Mouse (Mus musculus) forebrain, embryonic 10.5 days (tissue): ENCODE results near the gene Pef1. TPM values are rescaled to one million over a fixed set of nuclear protein-coding genes. Genes with fewer than 3 reads are reported as not detected.

ENCODE experiments used
- DNase-seq: peaks from one replicate; pipeline ENCODE4 v3.0.0-alpha.2; 2017; ENCODE audit warnings: low spot score; ENCODE audit errors: extremely low spot score
- H3K27ac ChIP-seq: fragments of 300-500 bp; sonication (generic); 2 replicates; pipeline ENCODE4 v1.5.1; 2016; ENCODE audit warnings: mild to moderate bottlenecking
- H3K27me3 ChIP-seq: fragments of 300-500 bp; sonication (generic); 2 replicates; pipeline ENCODE4 v1.6.1; 2016; ENCODE audit warnings: mild to moderate bottlenecking; ENCODE audit not compliant: poor library complexity, severe bottlenecking
- H3K36me3 ChIP-seq: fragments of 300-500 bp; sonication (generic); replicated peaks from 2 replicates; pipeline ENCODE4 v1.6.1; 2016; ENCODE audit warnings: mild to moderate bottlenecking, moderate library complexity
- H3K4me1 ChIP-seq: fragments of 300-500 bp; sonication (generic); 2 replicates; pipeline ENCODE4 v1.6.1; 2016
- H3K4me3 ChIP-seq: fragments of 300-500 bp; sonication (generic); 2 replicates; pipeline ENCODE4 v1.5.1; 2016; ENCODE audit warnings: mild to moderate bottlenecking, moderate library complexity
- H3K9me3 ChIP-seq: fragments of 300-500 bp; sonication (generic); 2 replicates; pipeline ENCODE4 v1.6.1; 2016; ENCODE audit warnings: mild to moderate bottlenecking, moderate library complexity
- WGBS: fragments of 180-500 bp; shearing (Covaris S2); methylation state at CpG from one replicate; pipeline ENCODE4 v1.1.7; 2016; 5-methylcytosine and 5-hydroxymethylcytosine counted together
- polyA plus RNA-seq: library from polyadenylated mRNA; unstranded; fragments of >200 nt; fragmentation: Nextera tagmentation; extraction: Ambion mirVana; gene quantifications from 2 replicates; pipeline ENCODE4 v1.2.1, GENCODE M21; 2016

Pef1 gene
- polyA plus RNA-seq, 1 experiment from 2014 or later, result 70.4 TPM

DNA sequence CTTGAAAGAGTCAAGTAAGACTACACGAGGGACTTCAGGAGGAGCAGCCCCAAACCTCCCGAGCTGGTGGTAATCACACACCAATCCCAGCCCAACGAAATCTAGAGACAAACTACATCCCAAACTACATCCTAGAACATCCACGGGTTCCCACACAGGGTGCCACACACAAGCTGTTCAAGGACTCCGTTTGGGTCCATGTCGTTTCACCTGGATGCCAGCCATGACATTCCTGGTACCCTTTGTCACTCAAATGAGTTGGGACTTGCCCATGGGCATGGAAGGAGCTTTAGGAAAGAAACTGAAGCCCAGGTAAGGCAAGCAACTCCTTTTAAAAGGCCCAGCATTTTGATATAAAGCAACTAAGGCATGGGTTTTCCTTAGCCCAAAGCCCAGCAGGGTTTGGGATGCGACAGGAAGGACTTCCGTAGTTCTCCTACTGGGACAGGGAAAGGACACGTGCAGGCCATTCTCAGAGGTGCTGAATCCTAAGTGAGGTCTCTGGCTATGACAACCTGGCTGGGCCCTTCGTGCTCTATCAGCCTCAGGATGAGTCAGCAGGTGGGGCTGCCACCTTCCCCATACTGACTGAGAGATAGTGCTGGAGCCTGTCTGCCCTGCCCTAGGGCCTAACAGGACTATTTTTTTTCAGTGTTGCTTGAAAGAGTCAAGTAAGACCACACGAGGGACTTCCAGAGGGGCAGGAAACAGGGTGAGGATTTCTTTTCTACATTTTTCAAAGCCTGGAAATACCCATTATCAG lies 70.9 kb downstream of the Pef1 start:
- Histone ChIP-seq H3K27me3 (peaks cover 67% of the 10 kb centered on the region), H3K9me3 (no peaks in the 10 kb centered on the region), H3K4me1 (peaks cover 67% of the 10 kb centered on the region), H3K27ac (peak overlapping the region; percentile 72), H3K4me3 (no peak overlapping the region), H3K36me3 (no peaks in the 10 kb centered on the region)
- DNase-seq, result no peak
- WGBS, result 74% methylated on average over 11 of the region's 11 CpGs

DNA sequence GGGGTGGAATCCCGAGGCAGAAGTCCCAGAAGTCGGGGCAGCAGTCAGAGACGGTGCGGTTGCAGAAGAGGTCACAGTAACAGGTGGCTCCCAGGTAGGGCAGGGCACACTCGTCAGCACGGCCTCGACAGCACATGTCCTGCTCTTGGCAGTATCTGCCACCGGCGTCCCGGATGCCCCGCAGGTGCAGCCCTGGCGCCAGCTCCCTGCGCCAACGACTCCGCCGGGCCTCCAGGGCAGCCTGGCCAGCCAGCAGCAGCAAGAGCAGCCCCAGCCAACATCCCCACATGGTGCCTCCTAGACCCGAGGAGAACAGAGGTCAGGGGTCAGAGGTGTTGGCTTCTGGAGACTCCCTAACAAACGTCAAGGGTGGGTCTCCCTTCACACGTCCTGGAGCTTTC lies 71.6 kb downstream of the Pef1 start:
- Histone ChIP-seq H3K4me3 (peak overlapping the region; percentile 45), H3K36me3 (no peaks in the 10 kb centered on the region), H3K27me3 (peaks cover 62% of the 10 kb centered on the region), H3K4me1 (peaks cover 60% of the 10 kb centered on the region), H3K27ac (peak overlapping the region; percentile 72), H3K9me3 (no peaks in the 10 kb centered on the region)
- no peak for DNase-seq
- 39% methylated on average over 19 of the region's 19 CpGs for WGBS

DNA sequence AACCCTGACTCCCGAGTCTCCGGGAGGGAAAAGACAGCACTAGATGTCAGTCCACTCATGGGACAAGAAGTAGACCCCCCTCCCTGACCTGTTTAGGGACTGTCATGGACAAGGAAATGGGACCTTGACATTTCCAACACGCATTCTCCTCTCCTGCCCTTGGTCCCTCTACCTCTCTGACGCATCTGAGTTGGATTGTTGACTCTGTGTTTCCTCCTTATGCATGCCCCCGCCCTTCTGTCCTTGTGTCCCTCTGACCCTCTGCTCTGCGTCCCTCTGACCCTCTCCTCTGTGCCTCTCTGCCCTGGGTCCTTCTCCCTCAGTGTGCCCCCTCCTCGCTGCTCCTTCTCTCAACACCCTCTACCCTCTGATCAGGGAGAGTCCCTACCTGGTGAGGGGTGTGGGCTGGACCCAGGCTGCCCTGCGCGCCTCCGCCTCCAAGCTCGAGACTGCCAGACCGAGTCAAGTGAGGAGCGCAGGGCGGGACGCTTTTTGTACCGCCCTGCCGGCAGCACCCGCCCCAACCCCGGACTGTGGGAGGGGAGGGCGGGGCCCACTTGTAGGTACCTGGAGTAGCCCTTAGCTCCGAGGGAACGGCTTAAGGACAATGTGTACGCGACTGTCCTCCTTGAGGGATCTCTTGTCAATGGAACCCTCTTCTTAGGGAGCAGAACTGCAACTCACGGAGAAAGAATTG lies 72.1 kb downstream of the Pef1 start:
- peak; percentile 49 for DNase-seq
- peak overlapping the region; percentile 72 for H3K27ac ChIP-seq
- H3K27me3 ChIP-seq, result peaks cover 60% of the 10 kb centered on the region
- H3K4me3 ChIP-seq, result peak overlapping the region; percentile 45
- peaks cover 58% of the 10 kb centered on the region for H3K4me1 ChIP-seq
- H3K9me3 ChIP-seq, result no peaks in the 10 kb centered on the region
- H3K36me3 ChIP-seq, result no peaks in the 10 kb centered on the region
- 4% methylated on average over 25 of the region's 25 CpGs for WGBS

DNA sequence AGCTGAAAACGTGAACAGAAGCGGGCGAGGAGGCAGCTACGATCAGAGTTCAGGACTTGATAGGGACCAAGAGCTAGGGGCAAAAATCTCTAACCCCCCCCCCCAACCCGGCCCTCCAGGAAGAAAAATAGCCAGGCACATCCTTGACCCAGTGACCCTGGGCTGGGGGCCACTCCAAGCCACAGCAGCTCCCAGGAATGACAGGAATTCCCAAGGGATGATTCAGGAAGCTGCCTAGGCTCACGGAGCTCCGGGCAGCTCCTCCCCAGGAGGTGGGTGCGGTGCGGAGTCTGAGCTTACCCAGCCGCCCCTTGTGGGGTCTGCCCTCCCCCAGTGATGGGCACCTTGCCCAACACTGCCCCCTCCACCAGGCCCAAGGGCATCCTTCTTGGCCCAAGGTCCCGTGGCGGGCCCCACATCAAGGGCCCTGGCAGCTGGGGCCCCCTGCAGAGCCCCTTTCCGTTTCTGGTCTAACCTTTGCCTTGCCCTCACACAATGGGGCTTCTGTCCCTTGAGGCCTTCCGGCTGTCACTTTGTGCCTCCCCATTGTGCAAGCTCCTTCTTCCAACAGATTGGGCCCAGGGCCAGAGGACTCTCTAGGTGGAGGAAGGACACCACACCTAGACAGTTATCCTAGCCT lies 72.8 kb downstream of the Pef1 start, which contains the start of gene Tinagl1:
TSS of gene Tinagl1 (minus strand) at position 51 of the 640 bp plus-strand sequence.
- peak within 1 kb of the TSS; percentile 45 for H3K4me3 ChIP-seq
- peaks cover 55% of the 10 kb centered on the region for H3K27me3 ChIP-seq
- 2% methylated on average over 14 of the region's 14 CpGs for WGBS
- H3K27ac ChIP-seq, result peak within 1 kb of the TSS; percentile 72
- H3K4me1 ChIP-seq, result peaks cover 58% of the 10 kb centered on the region
- H3K9me3 ChIP-seq, result no peaks in the 10 kb centered on the region
- no peaks in the 10 kb centered on the region for H3K36me3 ChIP-seq
- DNase-seq, result no peak

DNA sequence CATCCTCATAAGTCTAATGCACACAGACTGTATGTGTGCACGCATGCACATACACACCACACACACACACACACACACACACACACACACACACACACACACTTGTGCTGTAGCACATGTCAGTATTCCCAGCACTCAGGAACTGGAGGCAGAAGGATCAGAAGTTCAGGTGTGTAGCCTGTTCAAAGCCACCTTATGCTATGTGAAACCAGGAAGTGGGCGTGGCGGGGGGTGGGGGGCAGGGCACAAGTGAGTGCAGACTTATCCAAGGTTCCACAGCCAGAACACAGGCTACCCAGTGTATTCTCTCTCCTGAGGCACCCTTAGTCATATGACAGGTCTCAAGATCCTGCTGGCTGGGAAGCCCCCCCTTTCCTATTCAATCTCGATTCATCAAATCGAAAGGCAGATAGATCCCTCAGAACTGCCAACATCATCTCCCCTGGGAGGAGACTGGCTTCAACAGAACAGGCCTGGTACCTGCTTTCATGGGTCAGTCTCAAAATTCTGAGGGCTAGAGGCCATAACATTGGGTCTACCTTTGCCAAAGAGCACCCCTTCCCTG lies 73.9 kb downstream of the Pef1 start:
- H3K27me3 ChIP-seq, result peaks cover 55% of the 10 kb centered on the region
- H3K27ac ChIP-seq, result no peak overlapping the region
- no peak overlapping the region for H3K4me3 ChIP-seq
- no peak for DNase-seq
- 79% methylated on average over 5 of the region's 5 CpGs for WGBS
- H3K4me1 ChIP-seq, result peaks cover 60% of the 10 kb centered on the region
- no peaks in the 10 kb centered on the region for H3K36me3 ChIP-seq
- no peaks in the 10 kb centered on the region for H3K9me3 ChIP-seq

DNA sequence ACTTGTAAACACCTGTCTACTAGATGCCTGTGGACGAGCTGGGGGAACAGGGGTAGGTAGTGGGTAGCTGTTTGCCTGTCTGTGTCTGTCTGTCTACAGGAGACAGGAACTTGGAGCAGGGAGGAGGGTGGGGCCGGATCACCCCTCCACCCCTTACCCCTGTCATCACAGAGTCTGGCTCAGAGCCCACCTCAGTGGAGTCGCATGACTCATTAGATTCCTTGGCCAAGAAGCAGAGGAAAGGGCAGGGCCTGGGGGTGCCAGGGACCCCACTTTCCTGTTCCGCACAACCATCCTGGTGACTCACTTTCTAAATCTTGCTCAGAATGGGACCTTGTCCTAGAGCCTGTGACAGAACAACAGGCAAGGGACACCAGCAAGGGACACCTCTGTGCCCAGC lies 74.7 kb downstream of the Pef1 start:
- 0 out of 2 replicates have a peak overlapping the region, but pooled peaks have one; percentile 44 for H3K27ac ChIP-seq
- H3K9me3 ChIP-seq, result no peaks in the 10 kb centered on the region
- H3K4me1 ChIP-seq, result peaks cover 54% of the 10 kb centered on the region
- H3K4me3 ChIP-seq, result no peak overlapping the region
- H3K27me3 ChIP-seq, result peaks cover 55% of the 10 kb centered on the region
- H3K36me3 ChIP-seq, result no peaks in the 10 kb centered on the region
- no peak for DNase-seq
- 78% methylated on average over 4 of the region's 4 CpGs for WGBS

DNA sequence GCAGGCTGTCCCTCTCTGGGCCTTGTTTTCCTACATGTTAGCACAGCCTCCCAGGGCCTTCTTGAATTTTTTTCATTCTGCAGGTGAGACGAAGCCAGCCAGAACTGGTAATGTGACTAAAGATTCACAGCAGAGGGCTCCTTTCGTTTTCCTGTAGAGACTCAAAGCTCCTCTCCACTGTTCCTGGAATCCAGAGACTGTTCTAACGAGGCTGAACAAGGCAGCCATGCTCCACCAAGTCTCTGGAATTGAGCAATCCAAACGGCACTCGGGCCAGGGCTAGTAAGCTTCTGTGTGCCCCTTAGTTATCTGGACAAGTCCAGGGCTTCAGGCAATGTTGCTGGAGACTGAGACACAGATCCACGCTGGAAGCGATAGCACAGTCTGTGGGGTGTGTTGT lies 75.2 kb downstream of the Pef1 start:
- Histone ChIP-seq H3K27me3 (peaks cover 50% of the 10 kb centered on the region), H3K4me3 (no peak overlapping the region), H3K4me1 (peaks cover 49% of the 10 kb centered on the region), H3K36me3 (no peaks in the 10 kb centered on the region), H3K27ac (peak overlapping the region; percentile 35; the same call in 1 of the 2 replicates), H3K9me3 (no peaks in the 10 kb centered on the region)
- 61% methylated on average over 7 of the region's 7 CpGs for WGBS
- no peak for DNase-seq

Other genes with a start within 250 kb of the Pef1 start
- gene Spocd1, start 173.3 kb upstream of the Pef1 start, polyA plus RNA-seq, result not detected in 2 replicates
- 0.84 and 1.4 TPM in 2 replicates for gene Adgrb2, start 117.7 kb upstream of the Pef1 start, polyA plus RNA-seq
- 2.3 and 2.4 TPM in 2 replicates for gene Col16a1, start 54.7 kb upstream of the Pef1 start, polyA plus RNA-seq
- 0.32 and 0.36 TPM in 2 replicates for gene Hcrtr1, start 36.8 kb downstream of the Pef1 start, polyA plus RNA-seq
- gene Tinagl1, start 72.6 kb downstream of the Pef1 start, polyA plus RNA-seq, result 7.2 and 7.6 TPM in 2 replicates
- gene Gm853, start 119.8 kb downstream of the Pef1 start, polyA plus RNA-seq, result not detected in 2 replicates
- gene Serinc2, start 176.6 kb downstream of the Pef1 start, polyA plus RNA-seq, result 53.3 and 63.2 TPM in 2 replicates
- gene Fabp3, start 206.0 kb downstream of the Pef1 start, polyA plus RNA-seq, result 16.2 and 18.8 TPM in 2 replicates
- gene Gm10570, start 206.1 kb downstream of the Pef1 start, polyA plus RNA-seq, result not detected in 2 replicates